Mouse (Mus musculus): ENCODE measurements around the gene Setd3.
A peak's percentile ranks its signal among the peaks of the same experiment; 100 is the strongest.

The Setd3 gene

DNA sequence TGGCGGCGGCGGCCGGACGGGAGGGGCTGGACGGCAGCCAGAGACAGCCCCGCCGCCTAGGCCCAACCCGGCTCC is at the start of gene Setd3:
Gene Setd3, minus strand, starts transcription at position 69 of the 75 bp plus-strand sequence.
- DNase-seq (ENCODE audit: low read depth, low spot score), result no peak

GRCm38 (mm10) chr12:108227527-108227926 is 48.4 kb upstream of the Setd3 start:
- DNase-seq (ENCODE audit: low read depth, low spot score), result no peak

- no peak for DNase-seq (ENCODE audit: low read depth, low spot score)
These were observed 47.8 kb upstream of the Setd3 start for GRCm38 (mm10) chr12:108226941-108227340.

- DNase-seq (ENCODE audit: low read depth, low spot score), result no peak
These were observed 47.1 kb upstream of the Setd3 start for GRCm38 (mm10) chr12:108226216-108226615.

DNA sequence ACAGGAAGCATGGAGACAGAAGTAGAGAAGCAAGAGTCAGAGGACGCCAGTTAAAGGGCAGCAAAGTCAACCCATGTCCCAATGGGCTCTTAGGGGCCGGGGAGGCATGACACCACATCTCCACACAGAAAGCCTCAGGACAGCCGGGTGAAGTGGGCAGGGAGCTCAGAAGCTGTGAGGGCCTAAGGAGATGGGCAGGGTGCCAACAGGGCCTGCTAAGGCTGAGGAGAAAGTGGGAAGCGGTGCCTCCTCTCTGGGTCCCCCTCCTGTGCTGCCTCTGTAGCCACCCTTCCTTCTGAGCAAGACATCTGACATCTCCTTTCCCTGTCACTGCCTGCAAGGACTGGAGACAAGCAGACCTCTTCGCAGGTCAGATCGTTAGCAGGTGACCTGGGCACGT is 46.7 kb upstream of the Setd3 start:
- no peak for DNase-seq (ENCODE audit: low read depth, low spot score)

DNA sequence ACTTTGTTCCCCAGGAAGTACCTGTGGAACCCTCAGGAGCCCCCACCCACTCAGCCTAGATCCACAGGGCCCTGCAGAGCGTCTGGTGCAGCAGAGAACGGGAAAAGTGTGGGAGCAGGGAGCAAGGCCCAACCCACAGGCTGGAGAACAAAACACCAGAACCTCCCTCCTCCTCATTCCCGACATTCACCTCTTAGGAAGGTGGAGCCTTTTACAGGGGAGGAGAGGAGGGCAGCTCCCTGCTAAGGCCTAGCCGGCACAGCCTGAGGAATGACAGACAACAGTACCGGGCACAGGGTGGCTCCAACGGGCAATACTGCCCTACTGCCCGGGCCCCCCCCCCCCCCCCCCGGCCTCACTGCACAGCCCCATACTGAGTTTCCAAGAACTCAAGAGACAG is 44.2 kb upstream of the Setd3 start:
- no peak for DNase-seq (ENCODE audit: low read depth, low spot score)

- DNase-seq (ENCODE audit: low read depth, low spot score), result no peak
These were observed 42.6 kb upstream of the Setd3 start for GRCm38 (mm10) chr12:108221712-108222111.

- no peak for DNase-seq (ENCODE audit: low read depth, low spot score)
These were observed 42.1 kb upstream of the Setd3 start for GRCm38 (mm10) chr12:108221206-108221605.

DNA sequence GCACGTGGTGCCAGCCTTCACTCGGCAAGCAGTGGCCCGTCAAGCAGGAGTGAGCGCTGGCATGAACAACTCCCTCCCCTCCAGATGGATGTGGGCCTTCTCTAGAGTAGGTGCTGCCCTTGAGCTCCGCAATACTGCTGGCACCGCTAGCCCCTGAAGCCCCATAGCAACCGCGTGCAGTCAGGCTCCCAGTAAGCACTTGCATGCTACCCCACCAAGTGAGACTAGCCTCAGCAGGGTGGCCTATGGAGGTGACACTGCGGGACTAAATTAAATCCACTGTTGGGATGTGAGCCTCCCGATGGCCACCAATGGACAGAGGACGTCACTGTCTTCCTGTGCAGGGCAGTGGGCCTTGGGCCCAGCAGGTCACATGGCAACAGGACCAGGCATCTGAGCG is 41.5 kb upstream of the Setd3 start:
- DNase-seq (ENCODE audit: low read depth, low spot score), result no peak

GRCm38 (mm10) chr12:108219825-108220616 is 40.9 kb upstream of the Setd3 start:
- DNase-seq (ENCODE audit: low read depth, low spot score), result no peak

DNA sequence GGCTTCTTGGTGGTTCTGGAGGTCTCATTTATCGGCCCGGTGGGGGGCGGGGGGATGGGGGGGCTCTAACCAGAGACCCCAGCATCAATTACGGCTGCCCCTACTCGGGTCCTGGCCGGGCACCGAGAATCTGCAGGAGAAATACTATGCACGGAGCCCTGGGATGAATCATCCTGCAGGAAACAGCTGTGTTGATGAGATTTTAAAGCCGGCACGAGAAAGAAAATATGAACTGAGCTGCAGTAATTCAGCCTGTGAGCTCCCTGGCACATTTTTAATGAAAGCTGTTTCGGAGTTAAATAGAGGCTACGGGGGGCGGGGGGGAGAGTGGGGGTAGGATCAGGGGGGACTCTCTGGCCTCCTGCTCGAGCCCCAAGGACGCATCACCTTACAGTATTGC is 40.0 kb upstream of the Setd3 start:
- no peak for DNase-seq (ENCODE audit: low read depth, low spot score)

GRCm38 (mm10) chr12:108217572-108217971 is 38.5 kb upstream of the Setd3 start:
- DNase-seq (ENCODE audit: low read depth, low spot score), result no peak

DNA sequence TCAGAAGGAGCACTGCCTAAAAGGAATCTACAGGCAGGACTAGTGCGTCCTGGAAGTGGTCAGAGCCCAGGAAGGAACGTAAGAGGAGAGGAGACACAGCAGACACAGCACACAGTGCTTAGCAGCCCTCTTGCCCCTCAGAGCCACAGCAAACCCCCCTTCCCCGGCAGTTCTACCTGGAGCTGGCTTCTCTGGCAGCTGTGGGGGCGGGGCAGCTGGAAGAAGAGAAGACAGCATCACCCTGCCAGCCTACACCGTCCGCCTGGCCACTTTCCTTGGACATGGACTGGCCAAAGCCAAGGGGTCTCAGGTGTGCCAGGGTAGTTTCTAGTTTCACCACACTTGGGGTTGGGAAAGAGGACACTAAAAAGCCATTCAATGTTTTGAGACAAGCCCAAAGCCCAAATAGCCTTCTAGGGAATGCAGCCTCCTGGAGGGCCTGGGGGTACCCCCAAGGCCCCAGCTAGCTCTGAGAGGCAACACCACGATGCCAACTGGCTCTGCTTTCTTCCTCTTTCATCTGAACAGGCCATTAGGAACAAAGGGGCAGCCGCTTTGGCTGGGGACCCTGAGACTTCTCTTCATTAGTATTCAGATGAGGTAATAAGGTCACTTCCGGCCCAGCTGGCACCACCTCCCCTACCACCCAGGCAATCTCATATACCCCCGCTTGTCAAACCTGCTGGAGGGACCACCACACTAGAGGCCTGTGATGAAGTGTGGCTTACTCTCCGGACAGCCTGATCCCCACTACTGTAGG is 37.7 kb upstream of the Setd3 start:
- no peak for DNase-seq (ENCODE audit: low read depth, low spot score)

DNA sequence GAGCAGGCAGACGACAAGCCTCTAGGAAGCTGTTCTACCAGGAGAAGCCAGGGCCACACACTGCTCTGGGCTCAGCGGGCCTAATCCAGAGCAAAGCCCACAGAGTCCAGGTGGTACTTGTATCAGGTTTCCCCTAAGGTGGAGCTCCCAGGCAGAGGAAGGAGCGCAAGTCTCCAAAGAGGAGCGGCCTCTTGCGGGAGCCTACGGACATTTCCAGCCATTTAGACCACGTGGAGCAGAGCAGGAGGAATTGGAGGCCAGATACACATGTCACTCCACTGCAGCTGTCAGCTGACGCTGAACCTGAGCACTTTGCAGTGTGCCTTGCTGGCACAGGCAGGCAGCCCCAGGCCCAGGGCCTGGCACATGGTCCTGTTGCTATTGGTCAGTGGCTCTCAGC is 36.0 kb upstream of the Setd3 start:
- no peak for DNase-seq (ENCODE audit: low read depth, low spot score)

GRCm38 (mm10) chr12:108213090-108214041 is 34.3 kb upstream of the Setd3 start:
- no peak for DNase-seq (ENCODE audit: low read depth, low spot score)

DNA sequence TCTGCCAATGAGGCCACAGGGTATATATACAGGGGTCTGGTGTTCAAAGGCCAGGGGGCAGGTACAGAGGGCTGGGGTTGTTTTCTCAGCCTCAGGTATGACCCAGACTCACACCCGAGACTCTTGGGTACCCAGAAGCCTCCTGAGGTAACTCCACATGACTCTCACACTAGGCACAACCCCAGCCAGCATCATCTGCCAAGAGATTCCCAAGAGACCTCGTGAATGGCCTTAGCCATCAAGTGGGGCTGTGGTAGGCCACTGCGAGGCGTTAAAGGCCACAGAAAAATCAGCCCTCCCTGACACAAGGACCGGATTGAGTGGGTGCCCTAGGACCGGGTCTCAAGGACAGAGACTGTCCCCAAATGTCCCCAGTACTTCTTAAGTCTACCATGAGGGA is 33.4 kb upstream of the Setd3 start:
- no peak for DNase-seq (ENCODE audit: low read depth, low spot score)

DNA sequence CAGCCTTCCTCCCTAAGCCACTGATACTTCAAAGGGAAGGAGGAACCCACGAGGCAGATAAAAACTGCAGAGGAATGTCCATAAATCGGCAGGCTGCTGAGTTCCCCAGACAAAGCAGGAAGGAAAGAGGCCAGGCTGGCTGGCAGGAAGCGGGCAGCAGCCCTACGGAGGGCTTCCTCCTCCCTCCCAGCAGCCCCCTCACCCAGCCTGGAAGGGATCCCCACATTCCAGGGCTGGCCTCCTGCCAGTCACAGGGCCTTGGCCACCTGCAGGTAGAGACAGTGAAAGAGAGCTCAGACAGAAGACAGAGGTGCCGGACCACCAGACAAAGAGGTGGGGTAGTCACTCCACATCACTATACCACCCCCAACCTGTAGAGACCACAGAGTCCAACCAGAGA is 33.0 kb upstream of the Setd3 start:
- DNase-seq (ENCODE audit: low read depth, low spot score), result no peak

DNA sequence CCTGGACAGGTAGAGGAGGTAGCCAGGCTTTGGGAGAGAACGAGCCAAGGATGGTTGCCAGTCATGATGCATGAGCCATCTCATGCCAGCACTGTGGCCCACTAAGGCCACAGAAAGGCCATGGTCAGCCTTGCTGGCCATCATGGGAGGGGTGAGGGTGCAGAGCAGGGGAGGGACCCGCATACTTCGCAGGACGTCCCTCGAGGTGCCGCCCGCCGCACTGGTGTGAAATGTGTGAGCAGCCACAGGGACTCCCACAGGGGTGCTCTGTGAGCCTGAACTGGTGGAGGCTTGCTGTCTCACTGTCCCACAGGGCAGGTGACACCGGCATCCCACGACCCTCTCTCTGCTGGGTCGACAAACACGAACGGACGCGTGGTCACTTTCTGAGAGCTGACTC is 31.5 kb upstream of the Setd3 start:
- DNase-seq (ENCODE audit: low read depth, low spot score), result no peak

- DNase-seq (ENCODE audit: low read depth, low spot score), result no peak
These were observed 29.8 kb upstream of the Setd3 start for GRCm38 (mm10) chr12:108208726-108209438.

DNA sequence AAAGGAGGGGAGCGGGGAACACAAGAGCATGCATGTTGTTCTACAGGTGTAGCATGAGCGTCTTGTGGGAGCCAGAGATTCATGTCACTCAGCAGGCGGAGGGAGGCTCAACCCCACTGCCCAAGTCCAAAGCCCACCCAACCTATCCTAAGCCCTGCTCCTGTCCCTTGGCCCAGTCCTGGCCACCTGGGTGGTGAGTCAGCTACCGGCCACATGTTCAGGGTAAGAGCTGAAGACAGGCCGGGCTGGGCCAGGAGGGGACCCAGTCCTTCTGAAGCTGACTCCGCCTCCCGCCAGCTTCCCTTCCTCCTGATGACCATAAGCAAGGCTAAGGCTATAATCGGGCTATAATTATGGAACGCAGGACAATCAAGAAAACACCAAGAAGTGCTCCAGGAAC is 29.1 kb upstream of the Setd3 start:
- no peak for DNase-seq (ENCODE audit: low read depth, low spot score)

DNA sequence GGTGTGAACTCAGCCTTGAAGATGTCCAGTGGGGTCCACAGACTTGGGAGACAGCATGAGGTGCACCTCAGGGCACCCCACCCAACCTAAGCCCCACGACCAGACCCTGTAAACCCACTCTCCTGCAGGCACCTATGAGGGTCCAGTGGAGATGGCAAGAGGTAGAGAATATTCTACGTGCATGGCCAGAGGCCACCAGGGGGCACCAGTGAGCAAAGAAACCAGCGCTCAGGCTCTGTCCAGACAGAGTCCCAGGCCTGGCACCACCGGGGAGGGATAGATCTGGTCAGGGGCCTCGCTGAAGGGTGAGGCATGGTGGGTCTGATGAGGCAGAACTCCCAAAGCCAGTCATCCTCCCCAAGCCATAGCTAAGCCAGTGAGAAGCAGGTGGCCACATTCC is 27.5 kb upstream of the Setd3 start:
- peak; percentile 36 for DNase-seq (ENCODE audit: low read depth, low spot score)

DNA sequence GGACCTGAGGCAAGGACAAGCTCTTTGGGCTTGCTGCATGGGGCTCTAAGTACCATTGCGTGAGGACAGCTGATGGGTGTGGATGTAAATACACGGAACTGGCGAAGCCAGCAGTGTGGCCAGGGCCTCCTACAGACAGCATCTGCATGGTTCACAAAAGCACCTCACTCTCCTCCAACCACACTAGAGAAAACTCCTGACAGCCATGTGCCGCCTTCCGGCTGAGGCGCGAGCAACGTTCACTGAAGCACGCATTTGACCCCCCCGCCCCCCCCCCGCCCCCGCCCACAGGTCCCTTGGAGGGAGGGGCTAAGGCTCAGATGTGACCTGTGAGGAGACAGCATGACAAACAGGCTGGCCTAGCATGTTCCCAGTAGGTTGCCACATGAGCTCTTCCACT is 25.9 kb upstream of the Setd3 start:
- no peak for DNase-seq (ENCODE audit: low read depth, low spot score)

Data from c-Kit-negative CD71-positive TER-119-positive erythroid progenitor cells, embryonic 14.5 days (primary cell).